Mouse (Mus musculus) cortical plate, adult 2 months (tissue): Measurements from ENCODE around the gene Adad1.

ENCODE experiments used
- CTCF ChIP-seq: fragments of 200-500 bp; IDR thresholded peaks from 2 replicates; pipeline ENCODE4 v1.5.1; 2011; ENCODE audit warnings: mild to moderate bottlenecking, control low read depth, low read length; ENCODE audit not compliant: insufficient read depth; ENCODE audit errors: extremely low read depth
- POLR2A ChIP-seq: fragments of 200-500 bp; IDR thresholded peaks from 2 replicates; pipeline ENCODE4 v1.6.1; 2011; ENCODE audit warnings: mild to moderate bottlenecking, low read length, control low read depth; ENCODE audit not compliant: insufficient read depth; ENCODE audit errors: extremely low read depth

GRCm38 (mm10) chr3:37137231-37137630, 73.9 kb downstream of the Adad1 start:
- TF ChIP-seq POLR2A (no peak), CTCF (no peak)
